ENCODE assay signal across 9 mouse cellular contexts in genomic region chr13:46798156-46798555, GRCm38 (mm10).
DNase-seq lines count a peak whose midpoint lies in the region; ATAC-seq and TF ChIP-seq lines count a peak whose summit lies in the region.
"Had no signal": no experiment of that assay in that cellular context is flagged by ENCODE, and none has a peak within 500 bp of the region (broad histone marks: within the 10 kb centered on the region; RNA-seq: fewer than 3 reads in every experiment).

No protein-coding gene starts in this region.

- peak; percentile 62 to 73 for DNase-seq in CD8-positive naive resting alpha-beta T cell, adult 2 months (ENCODE audit: low read depth in 2 of 2, low spot score in 2 of 2)
- peak; percentile 47 for DNase-seq in adrenal gland, adult 2 months
- peak; percentile 27 for DNase-seq in embryo, embryonic 11.5 days (ENCODE audit: low read depth, low spot score)
- DNase-seq in layer of hippocampus, adult 9-11 months = peak; percentile 16
- DNase-seq in naive thymus-derived CD4-positive, alpha-beta T cell, adult 2 months (ENCODE audit: low read depth) = peak; percentile 86
- peak; percentile 62 for DNase-seq in thymus, postnatal 4 days

- WGBS in intestine, postnatal 0 days = 44% methylated on average over 4 of the region's 4 CpGs
- 41% methylated on average over 4 of the region's 4 CpGs for WGBS in intestine, embryonic 15.5 days

- no peak for ATAC-seq in intestine, postnatal 0 days
- ATAC-seq in intestine, embryonic 15.5 days = no peak

- no peak overlapping the region for H3K4me2 ChIP-seq in intestine, postnatal 0 days (replicated peaks; ENCODE audit: low read depth)
- H3K4me2 ChIP-seq in intestine, embryonic 15.5 days (replicated peaks) = no peak overlapping the region

- no peaks in the 10 kb centered on the region for H3K4me1 ChIP-seq in intestine, postnatal 0 days (replicated peaks; ENCODE audit: control insufficient read depth, insufficient read depth, low read length)
- no peaks in the 10 kb centered on the region for H3K4me1 ChIP-seq in intestine, embryonic 15.5 days (replicated peaks)

- no peaks in the 10 kb centered on the region for H3K27me3 ChIP-seq in intestine, postnatal 0 days (replicated peaks; ENCODE audit: control insufficient read depth, insufficient read depth, low read length)
- no peaks in the 10 kb centered on the region for H3K27me3 ChIP-seq in intestine, embryonic 15.5 days (replicated peaks)

- H3K27ac ChIP-seq in intestine, postnatal 0 days (ENCODE audit: low read depth, low read length) = no peak overlapping the region
- H3K27ac ChIP-seq in intestine, embryonic 15.5 days = no peak overlapping the region
- H3K27ac ChIP-seq: macrophage had no signal

- no peak overlapping the region for H3K4me3 ChIP-seq in intestine, postnatal 0 days (ENCODE audit: low read depth, low read length)
- no peak overlapping the region for H3K4me3 ChIP-seq in intestine, embryonic 15.5 days (replicated peaks)

- H3K9me3 ChIP-seq in intestine, postnatal 0 days (ENCODE audit: control insufficient read depth) = no peaks in the 10 kb centered on the region
- no peaks in the 10 kb centered on the region for H3K9me3 ChIP-seq in intestine, embryonic 15.5 days

- peaks cover 47% of the 10 kb centered on the region for H3K36me3 ChIP-seq in intestine, postnatal 0 days (ENCODE audit: control insufficient read depth, insufficient read depth)
- peaks cover 3% of the 10 kb centered on the region; the same call in 1 of the 2 replicates for H3K36me3 ChIP-seq in intestine, embryonic 15.5 days

- TF ChIP-seq CTCF in intestine, postnatal 0 days (IDR thresholded peaks at IDR 0.05; ENCODE audit: low read depth) = peak; percentile 97

- no peak overlapping the region for H3K9ac ChIP-seq in intestine, postnatal 0 days (ENCODE audit: low read depth, low read length)
- H3K9ac ChIP-seq in intestine, embryonic 15.5 days = no peak overlapping the region

Comparison
In these comparisons a context has a peak if more than half of its experiments do, and no peak if none do; other contexts are left out.
1. DNase-seq: peak in every context shown above with its lines; median percentile 86 in naive thymus-derived CD4-positive, alpha-beta T cell, adult 2 months; 68 in CD8-positive naive resting alpha-beta T cell, adult 2 months; 62 in thymus, postnatal 4 days; 47 in adrenal gland, adult 2 months; 27 in embryo, embryonic 11.5 days; 16 in layer of hippocampus, adult 9-11 months.